ENCODE assay signal across 9 mouse cellular contexts in genomic region chr6:53818264-53818731, GRCm38 (mm10). TPM values are rescaled to one million over a fixed set of nuclear protein-coding genes. Genes with fewer than 3 reads are reported as not detected.
DNase-seq lines count a peak whose midpoint lies in the region; ATAC-seq and TF ChIP-seq lines count a peak whose summit lies in the region.
"Had no signal": no experiment of that assay in that cellular context is flagged by ENCODE, and none has a peak within 500 bp of the region (broad histone marks: within the 10 kb centered on the region; RNA-seq: fewer than 3 reads in every experiment).

No protein-coding gene starts in this region.

- no peaks in the 10 kb centered on the region for H3K36me3 ChIP-seq in forebrain, embryonic 13.5 days (ENCODE audit: poor library complexity, severe bottlenecking)
- no peaks in the 10 kb centered on the region for H3K36me3 ChIP-seq in heart, postnatal 0 days (replicated peaks; ENCODE audit: control insufficient read depth, insufficient read depth, low read length)

- H3K9me3 ChIP-seq in forebrain, embryonic 13.5 days (replicated peaks), result no peaks in the 10 kb centered on the region
- no peaks in the 10 kb centered on the region for H3K9me3 ChIP-seq in heart, postnatal 0 days (replicated peaks; ENCODE audit: control insufficient read depth, low read length)

- peak overlapping the region; percentile 52 for H3K4me3 ChIP-seq in forebrain, embryonic 13.5 days
- H3K4me3 ChIP-seq in heart, postnatal 0 days (ENCODE audit: low read depth, low read length), result peak overlapping the region; percentile 62
- H3K4me3 ChIP-seq in lung, adult 2 months (replicated peaks; ENCODE audit: extremely low read depth, low read depth, low read length), result peak overlapping the region; percentile 68

- no peak for TF ChIP-seq EP300 in heart, postnatal 0 days (IDR thresholded peaks at IDR 0.05; ENCODE audit: low read depth)

- peaks cover 42% of the 10 kb centered on the region for H3K4me1 ChIP-seq in forebrain, embryonic 13.5 days
- H3K4me1 ChIP-seq in heart, postnatal 0 days (ENCODE audit: control insufficient read depth, insufficient read depth), result peaks cover 20% of the 10 kb centered on the region; the same call in 1 of the 2 replicates
- peaks cover 19% of the 10 kb centered on the region for H3K4me1 ChIP-seq in lung, adult 2 months (ENCODE audit: control insufficient read depth, insufficient read depth, low read length)

- WGBS in forebrain, embryonic 13.5 days, result under 1% methylated on average over 42 of the region's 42 CpGs
- WGBS in heart, postnatal 0 days, result under 1% methylated on average over 42 of the region's 42 CpGs
- under 1% methylated on average over 42 of the region's 42 CpGs for WGBS in lung, adult 2 months

- DNase-seq in thymus, postnatal 25 days, result peak; percentile 5
- DNase-seq in thymus, adult 18-20 months, result no peak
- DNase-seq in heart, postnatal 0 days (ENCODE audit: low spot score), result peak; percentile 39
- peak; percentile 72 to 93 for DNase-seq in kidney, postnatal 36 days
- DNase-seq in lung, adult 2 months, result peak; percentile 83
- peak; percentile 50 for DNase-seq in ovary, adult 18-20 months (ENCODE audit: low spot score)

- TF ChIP-seq POLR2A in lung, adult 2 months (IDR thresholded peaks at IDR 0.05; ENCODE audit: borderline replicate concordance, extremely low read depth, low read depth, low read length), result 0 out of 2 replicates have a peak, but pooled peaks have one; percentile 3

- peak; percentile 73 for ATAC-seq in forebrain, embryonic 13.5 days
- ATAC-seq in heart, postnatal 0 days (ENCODE audit: insufficient read depth, low read depth), result no peak
- ATAC-seq in erythroblast, adult 5-6 weeks (replicated peaks; ENCODE audit: low FRiP score, poor library complexity, severe bottlenecking), result no peak

- peak overlapping the region; percentile 73 for H3K4me2 ChIP-seq in forebrain, embryonic 13.5 days
- peak overlapping the region; percentile 91 for H3K4me2 ChIP-seq in heart, postnatal 0 days (ENCODE audit: low read depth, low read length)

- no peak overlapping the region for H3K27ac ChIP-seq in forebrain, embryonic 13.5 days
- no peak overlapping the region for H3K27ac ChIP-seq in heart, postnatal 0 days (ENCODE audit: low read depth)

- peak; percentile 56 for TF ChIP-seq CTCF in heart, postnatal 0 days (IDR thresholded peaks at IDR 0.05; ENCODE audit: low read depth)
- peak; percentile 36; the same call in 1 of the 2 replicates for TF ChIP-seq CTCF in lung, adult 2 months (IDR thresholded peaks at IDR 0.05; ENCODE audit: insufficient read depth, low read length)

- H3K9ac ChIP-seq in forebrain, embryonic 13.5 days, result peak overlapping the region; percentile 46; the same call in 1 of the 2 replicates
- H3K9ac ChIP-seq in heart, postnatal 0 days (replicated peaks; ENCODE audit: low read depth, low read length), result no peak overlapping the region

- peaks cover 60% of the 10 kb centered on the region for H3K27me3 ChIP-seq in forebrain, embryonic 13.5 days
- peaks cover 48% of the 10 kb centered on the region for H3K27me3 ChIP-seq in heart, postnatal 0 days (ENCODE audit: control insufficient read depth, insufficient read depth, low read length)
- H3K27me3 ChIP-seq: CH12.LX had no signal

RNA-seq across cellular contexts. Expression of gene Tril, which starts 2.3 kb away (rescaled TPM):
- polyA plus RNA-seq in forebrain, embryonic 13.5 days (2015; fragmentation: Nextera tagmentation; extraction: Ambion mirVana), result 5.6 and 6.3 TPM in 2 replicates
- 6.4 and 8.4 TPM in 2 replicates for total RNA-seq in heart, postnatal 0 days (2014; rRNA removed; ENCODE audit: low replicate concordance)
- 3.5 and 3.9 TPM in 2 replicates for polyA plus RNA-seq in heart, postnatal 0 days (2015; fragmentation: Nextera tagmentation; extraction: Ambion mirVana)
- 27.0 and 28.6 TPM in 2 replicates for polyA plus RNA-seq in lung, adult 2 months (2012; rRNA removed)
- not detected in 2 replicates for total RNA-seq in erythroblast, adult 5-6 weeks (2015; ENCODE audit: low replicate concordance)
- total RNA-seq in erythroblast, adult 5-6 weeks (2017; ENCODE audit: low replicate concordance), result not detected in 2 replicates
- total RNA-seq: CH12.LX had no signal

Comparison
In these comparisons a context has a peak if more than half of its experiments do, and no peak if none do; other contexts are left out.
1. DNase-seq: peak in thymus, postnatal 25 days (single experiment), heart, postnatal 0 days (single experiment), kidney, postnatal 36 days (2 of 2), lung, adult 2 months (single experiment) and ovary, adult 18-20 months (single experiment); none in thymus, adult 18-20 months (0 of 2).
2. Peak in every context shown above with its lines, with median percentiles within 50 percentile points of each other: H3K4me3 ChIP-seq.